Mouse (Mus musculus): Measurements from ENCODE around the gene Arf4.

DNA sequence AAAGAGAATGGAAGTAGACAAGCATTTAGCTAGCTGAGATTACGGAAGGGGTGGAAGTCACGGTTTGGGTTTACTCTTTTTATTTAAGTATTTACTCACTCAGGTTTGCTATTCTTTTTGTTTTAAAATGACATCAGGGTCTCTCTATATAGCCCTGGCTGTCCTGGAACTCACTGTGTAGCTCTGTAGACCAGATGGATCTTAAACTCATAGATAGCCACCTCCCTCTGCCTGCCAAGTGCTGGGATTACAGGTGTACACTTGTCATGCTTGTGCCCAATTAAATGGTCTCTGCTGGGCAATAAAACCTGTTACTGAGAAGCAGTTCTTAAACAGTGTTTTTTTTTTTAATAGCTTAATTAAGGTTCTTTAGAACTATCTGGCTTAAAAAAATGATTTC lies 2.1 kb downstream of the Arf4 start:
- TF ChIP-seq CTCF (IDR thresholded peaks at IDR 0.05; ENCODE audit: low read depth, low read length) (no peak), POLR2AphosphoS5 (IDR thresholded peaks at IDR 0.05; ENCODE audit: insufficient replicate concordance, low read depth, low read length) (no peak)
